Mouse (Mus musculus): ENCODE results near the gene Ankrd28.

Gene Ankrd28

DNA sequence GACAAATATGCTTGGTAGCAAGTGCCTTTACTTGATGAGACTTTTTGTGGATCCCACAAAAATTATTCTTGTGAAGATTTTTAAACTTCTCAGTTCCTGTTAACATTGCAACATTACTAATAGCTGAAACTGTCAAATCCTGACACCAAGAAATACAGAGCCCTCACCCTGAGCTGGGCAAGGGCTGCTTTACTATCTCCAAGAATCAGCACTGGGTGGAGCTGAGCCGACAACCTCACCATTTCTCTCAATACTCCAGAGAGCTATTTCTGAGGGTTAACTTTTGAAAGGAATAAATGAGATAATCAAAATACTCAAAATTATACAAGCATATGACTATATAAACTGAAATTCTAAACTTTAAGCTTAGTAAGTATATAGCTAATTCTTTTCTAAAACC lies 121.1 kb downstream of the Ankrd28 start:
- DNase-seq: no peak

DNA sequence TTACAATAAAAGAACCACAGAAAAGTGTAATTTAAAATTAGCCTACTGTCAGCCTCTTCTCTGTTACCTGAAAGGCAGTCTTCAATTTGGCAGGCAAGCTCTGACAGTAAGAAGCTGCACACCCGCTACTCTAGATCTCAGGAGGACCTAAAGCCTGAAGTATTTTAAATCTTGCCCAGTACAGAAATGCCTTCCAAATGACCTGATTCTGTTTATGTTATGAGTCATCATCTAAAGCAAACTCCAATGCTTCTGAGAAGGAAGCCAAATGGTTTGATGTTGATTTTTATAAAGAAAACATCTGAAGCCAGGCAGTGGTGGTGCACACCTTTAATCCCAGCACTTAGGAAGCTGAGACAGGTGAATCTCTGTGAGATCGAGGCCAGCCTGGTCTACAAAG lies 130.1 kb downstream of the Ankrd28 start:
- DNase-seq: peak; percentile 73

DNA sequence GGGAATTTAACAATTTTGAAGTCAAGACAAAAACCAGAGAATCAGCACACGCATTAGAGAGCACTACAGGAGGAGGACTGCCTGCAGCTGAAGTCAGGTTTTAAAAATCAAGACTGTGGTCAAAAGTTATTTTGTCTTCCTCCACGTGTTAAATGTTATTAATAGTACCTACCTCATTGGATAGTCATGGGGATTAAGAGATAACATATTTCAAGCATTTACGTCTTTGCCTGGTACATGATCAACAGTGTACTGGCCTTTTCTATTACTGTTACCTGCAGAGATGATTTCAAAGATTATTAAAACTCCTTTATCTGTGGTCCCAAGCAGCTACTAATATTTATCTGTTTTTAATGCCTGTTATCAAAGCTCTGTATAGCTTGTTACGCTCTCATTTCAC lies 132.7 kb downstream of the Ankrd28 start:
- DNase-seq: no peak

DNA sequence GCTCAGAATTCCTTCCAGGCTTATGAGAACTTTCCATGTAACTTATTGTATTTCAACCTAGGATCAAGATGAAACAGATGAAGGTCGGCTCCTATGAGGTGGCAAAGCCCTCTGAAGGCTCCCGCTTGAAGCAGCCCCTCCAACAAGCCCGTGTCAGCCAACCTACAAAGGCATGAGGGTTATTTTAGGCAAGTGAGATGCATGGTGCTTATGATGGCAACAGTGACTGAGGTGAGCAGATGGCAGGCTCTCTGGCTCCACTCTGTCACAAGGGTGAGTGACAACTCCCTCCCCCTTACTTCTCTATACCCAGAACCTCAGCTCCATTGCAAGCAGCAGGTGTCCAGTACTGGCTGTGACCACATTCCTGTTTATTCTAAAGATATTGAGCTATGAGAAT lies 133.1 kb downstream of the Ankrd28 start:
- DNase-seq: peak; percentile 88

DNA sequence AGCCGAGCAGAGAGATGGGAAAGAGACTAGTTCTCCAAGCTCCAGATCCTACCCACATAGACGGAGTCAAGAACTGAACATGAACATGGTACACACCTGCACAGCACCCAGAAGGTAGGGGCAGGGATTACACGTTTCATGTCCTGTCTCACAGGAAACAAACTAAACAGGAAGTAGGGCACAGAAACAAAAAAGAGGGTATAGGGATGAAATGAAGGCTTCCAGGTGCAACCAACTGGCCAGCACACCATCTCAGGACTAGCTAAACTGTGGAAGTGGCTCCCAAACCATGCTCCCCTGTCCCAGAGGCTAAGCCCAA lies 133.5 kb downstream of the Ankrd28 start:
- DNase-seq: peak; percentile 55

DNA sequence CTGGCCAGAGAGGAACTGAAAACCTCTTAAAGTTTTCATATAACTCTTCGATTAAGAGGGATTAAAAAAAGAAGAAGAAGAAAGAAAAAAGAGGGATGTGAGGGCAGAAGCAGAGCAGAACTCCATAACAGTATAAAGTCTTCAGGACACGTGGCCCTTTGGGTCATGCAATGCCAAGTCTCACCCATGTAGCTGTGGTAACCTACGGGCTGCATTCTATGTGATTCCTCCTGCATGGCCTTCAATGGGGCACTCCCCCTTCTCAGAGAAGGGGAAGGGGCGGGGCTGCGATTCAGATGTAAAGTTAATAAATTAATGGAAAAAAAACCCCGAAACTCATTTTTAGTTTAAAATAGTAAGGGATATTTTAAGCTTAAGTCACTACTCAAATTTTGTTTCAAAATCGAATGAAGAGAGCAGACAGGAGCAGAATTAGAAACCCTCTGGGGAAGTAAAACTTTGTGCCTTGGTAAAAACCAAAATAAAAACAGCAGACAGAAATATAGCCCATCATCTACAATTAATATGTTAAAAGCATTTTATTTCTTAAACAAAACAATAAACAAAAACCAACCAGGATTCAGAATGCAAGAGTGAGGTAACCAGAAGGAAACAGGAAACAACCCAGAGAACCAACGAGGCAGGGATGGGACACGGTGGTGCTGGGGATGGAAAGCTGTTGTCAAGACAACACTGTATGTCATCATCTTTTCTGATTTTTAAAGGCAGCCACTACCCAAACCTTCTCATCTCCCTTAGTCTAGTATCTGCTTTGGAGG lies 134.1 kb downstream of the Ankrd28 start:
- peak; percentile 76 for DNase-seq

DNA sequence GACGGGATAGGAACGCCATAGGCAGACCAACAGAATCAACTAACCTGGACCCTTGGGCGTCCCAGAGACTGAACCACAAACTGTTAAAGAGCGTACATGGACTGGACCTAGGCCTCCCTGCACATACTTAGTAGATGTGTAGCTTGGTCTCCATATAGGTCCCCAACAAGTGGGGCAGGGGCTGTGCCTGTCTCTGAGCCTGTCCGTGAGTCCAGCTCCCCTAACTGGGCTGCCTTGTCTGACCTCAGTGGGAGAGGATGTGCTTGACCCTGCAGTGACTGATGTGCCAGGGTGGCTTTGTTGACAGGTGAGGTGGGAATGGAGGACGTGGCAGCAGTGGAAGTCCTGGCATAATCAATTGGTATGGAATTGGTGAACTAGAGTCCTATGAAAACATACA lies 137.9 kb downstream of the Ankrd28 start:
- peak; percentile 70 for DNase-seq

DNA sequence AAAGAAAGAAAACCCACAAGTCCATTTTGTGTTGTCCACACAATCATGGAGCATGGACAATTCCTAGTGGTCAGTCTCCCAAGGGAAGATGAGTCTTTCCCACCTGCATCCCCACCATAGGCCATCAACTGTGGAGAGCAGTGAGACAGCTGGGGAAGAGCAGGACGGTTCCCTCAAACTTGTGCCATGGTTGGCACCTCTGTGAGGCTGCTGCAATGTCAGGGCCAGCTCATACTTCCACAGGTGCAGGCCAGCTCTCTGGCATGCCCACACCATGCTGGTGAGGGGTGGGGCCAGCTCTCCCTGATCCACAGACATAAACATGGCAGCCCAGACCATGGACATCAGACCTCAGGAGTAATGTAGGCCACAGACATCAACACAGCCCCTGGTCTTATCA lies 144.2 kb downstream of the Ankrd28 start:
- peak; percentile 81 for DNase-seq

DNA sequence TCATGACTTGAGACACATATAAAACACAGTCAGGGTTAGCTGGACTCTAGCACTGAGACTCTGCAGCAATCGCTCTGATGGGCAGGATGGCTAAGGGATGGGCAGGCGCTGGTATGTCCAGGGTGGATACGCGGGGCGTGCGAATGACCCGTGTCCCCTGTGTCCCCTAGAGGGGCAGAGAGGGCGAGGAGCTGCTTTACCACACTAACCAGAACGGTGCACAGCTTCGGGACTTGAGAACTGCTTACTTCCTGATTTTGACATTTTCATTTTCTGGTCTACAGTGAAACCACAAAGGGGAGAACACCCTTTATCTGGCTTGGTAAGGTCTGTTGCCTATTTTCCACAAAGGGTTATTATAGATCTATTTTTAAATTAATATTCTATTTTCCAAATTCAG lies 144.8 kb downstream of the Ankrd28 start:
- peak; percentile 92 for DNase-seq

DNA sequence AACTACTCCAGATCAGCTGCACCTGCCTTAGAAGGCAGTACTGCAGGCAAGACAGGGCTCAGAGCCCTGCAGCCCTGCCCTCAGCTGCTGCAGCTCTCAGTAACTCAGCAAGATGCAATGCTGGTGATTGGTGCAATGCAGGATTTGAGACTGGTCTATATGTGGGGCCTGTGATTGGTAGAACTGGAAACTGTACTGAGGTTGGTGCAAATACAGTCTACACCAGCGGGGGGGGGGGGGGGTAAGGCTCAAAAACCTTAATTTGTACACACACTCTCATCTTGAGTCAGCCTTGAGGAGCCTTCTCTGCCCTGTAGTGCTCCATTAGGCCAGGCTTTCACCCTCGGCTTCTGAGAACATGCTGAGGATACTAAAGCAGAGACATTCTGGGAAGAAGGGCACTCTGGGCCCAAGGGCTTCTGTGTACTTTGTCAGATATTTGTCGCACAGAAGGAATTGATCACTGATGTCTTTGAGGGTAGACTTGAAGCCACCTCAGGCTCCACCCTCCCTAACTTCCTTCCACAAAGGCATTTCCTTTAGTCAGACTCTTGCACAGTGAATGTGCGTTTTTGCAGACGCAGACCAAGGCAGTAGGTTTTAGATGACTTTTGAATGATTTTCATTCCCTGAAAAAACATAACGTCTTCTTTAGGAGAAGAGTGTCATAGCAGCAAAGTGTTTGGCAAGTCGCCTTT lies 146.0 kb downstream of the Ankrd28 start:
- peak; percentile 56 for DNase-seq

DNA sequence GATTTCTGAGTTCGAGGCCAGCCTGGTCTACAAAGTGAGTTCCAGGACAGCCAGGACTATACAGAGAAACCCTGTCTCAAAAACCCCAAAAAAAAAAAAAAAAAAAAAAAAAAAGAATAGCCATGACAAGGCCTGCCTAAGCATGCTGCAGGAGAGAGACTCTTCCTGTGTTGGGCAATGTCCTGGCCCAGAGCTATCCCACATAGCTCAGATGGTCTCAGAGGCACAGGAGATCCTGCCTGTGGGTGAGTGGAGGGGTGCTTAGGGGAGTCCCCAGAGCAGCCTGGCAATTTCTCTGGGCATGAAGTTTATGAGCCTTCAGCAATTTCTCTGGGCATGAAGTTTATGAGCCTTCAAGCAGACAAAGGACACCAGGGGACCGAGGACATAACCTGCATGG lies 146.8 kb downstream of the Ankrd28 start:
- DNase-seq: peak; percentile 21

DNA sequence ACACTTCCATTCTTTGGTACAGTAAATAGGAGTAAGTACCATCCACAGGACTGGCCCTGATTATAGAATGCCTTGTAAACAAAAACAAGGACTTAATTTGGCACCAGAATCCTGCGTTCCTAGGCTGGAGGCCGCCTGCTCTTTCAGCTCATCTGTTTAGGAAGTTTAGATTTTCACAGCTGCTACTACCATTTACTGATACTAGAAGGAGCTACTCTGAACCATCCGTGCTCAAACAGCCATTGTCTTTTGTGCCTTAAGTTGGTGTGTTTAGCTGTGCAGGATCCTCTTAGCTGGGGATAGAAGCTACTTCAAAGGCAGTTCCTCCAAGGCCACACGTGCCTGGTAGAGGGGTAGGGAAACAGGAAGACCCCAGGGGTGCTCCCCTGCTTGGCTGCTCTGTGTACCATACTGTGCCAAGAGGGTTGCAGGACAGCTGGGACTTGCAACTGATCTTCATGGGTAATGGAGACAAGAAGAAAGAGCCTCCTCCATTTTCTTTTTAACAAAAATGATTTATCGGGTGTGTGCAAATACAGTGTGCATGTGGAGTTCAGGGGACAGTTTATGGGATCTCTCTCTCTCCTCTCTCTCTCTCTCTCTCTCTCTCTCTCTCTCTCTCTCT lies 148.4 kb downstream of the Ankrd28 start:
- DNase-seq: peak; percentile 81

DNA sequence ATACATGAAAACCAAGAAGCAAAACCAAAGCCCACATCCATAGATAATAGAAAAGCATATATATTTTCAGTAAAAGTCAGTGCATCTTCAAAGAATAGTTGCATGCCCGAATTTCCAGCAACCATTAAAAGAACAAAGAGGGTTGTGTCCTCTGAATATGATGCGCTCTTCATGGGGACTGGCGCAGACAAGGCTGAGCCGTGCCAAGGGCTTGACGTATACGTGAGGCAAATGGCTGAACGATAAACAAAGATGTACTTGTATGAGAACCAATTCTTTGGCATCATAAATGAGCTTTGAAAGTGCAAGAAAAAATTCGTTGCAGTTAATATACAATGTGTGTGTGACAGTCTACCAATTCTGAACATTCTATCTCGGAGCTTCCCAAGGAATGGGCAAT lies 149.2 kb downstream of the Ankrd28 start:
- DNase-seq: peak; percentile 61

DNA sequence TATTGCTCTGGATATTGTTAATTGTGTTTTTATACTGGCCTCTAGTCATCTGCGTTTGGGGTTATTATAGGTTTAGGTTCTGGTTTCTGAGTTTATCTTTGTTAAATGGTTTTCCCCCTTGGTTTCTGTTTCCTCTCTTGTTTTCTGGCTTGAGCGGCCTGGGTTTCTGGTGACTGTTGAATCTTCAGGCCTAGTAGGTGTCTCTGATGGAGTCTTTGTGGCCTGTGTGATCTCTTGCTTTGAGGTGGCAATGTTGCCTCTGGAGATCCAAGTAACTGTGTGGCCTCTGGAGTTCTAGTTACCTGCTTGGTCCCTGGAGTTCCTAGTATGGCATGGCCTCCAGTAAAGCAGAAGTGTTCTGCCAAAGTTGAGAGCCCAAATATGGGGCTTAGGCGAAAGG lies 149.8 kb downstream of the Ankrd28 start:
- peak; percentile 82 for DNase-seq

DNA sequence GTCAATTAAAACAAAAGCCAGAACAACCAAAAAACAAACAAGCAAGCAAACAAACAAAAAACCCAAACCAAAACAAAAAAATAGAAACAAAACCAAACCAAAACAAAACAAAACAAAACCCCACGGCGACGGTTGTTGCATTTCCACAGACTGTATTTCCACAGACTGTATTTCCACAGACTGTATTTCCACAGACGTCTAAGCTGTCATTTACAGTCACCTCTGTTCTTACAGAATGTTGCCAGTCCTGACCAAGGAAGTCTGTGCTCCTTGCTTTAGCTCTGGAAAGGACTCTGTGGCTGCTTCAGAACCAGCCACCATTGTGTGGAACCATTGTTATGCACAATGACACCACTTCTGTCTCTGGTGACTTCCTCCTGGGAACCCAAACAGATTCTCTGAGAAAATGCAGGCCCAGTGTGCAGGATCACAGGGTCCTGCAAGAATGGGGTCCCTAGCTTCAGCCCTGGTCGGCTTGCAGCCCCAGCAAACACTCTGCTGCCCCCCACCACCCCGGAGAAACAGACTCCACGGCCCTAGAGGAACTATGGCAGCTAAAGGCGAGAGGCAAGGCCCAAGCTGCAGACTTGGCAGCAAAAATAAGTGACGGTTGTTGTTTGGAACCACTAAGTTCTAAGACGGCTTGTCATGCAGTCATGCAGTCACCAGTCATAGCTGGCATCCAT lies 158.7 kb downstream of the Ankrd28 start:
- DNase-seq: peak; percentile 77

DNA sequence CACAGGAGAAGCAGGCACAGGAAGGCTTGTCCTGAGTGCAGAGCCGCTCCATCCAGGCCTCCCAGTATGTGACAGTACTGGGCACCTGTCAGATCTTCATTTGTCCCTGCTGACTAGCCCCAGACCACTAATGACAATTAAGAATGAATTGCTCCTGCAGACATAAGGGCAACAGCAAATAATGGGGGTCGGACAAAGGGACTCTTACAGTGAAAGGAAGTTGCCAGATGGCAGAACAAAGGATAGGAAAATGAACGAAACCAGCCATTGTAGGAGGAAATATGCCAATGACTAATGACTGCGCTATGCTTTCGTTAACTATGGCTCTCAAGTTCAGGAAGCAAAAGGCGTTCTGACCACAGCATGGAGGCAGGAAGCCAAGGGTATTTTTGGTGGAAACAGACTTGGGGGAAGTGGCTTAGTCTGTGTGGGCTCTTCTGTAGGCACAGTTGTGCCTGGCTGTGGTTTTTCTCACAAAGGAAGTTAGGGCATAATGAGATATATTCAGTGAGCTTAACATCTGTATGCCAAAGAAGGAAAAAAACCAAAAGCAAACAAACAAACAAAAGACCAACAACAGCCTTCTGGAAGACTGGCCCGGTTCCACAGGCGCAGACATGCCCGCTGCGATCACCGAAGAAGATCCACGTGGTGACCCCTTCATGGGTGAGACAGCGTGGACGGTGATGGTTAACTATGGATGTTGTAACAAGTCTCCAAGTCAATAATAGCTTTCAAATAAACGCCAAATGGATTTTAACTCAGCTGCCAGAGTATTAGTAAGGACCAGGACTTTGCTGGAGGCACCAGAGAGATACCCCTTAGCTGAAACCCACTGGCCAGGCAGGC lies 160.6 kb downstream of the Ankrd28 start:
- DNase-seq: peak; percentile 97

DNA sequence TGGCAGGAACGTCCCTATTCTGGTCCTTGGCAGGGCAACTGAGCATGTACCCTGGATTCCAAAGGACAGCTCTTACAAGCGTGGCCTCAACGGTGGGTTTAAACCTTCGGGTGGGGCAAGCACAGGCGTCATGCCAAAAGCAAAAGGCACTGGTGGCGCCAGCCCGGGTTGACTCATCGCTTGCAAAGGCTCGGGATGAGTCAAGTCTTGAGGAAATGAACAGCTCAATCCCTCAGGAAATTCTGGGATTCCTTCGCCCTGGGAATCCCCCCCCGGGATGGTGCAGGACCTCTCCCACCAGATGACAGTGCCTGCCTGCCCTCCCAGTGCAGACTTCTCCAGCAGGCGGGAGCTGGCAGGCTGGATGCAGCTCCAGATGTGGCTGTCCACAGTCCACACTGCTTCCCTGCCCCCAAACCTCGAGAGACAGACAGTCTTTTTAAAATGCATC lies 161.3 kb downstream of the Ankrd28 start:
- DNase-seq: peak; percentile 98

DNA sequence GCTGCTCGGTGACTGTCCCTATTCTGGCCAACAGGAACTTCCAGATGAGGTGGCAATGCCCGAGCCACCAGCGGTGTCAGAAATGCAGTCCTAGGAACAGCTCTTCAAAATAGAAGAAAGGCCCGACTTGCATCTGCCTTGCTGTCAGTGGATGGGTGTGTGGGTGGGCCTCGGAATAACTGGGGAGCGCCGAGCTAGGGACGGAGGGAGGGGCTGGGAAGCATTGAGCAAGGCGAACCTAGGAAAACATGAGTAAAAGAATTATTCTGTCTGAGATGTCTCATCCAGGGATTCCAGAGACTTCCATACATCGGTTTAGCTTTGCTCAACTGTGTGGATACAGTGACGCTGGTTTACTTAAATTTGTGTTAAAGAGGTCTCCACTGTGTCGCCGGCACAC lies 162.1 kb downstream of the Ankrd28 start:
- DNase-seq: peak; percentile 89

DNA sequence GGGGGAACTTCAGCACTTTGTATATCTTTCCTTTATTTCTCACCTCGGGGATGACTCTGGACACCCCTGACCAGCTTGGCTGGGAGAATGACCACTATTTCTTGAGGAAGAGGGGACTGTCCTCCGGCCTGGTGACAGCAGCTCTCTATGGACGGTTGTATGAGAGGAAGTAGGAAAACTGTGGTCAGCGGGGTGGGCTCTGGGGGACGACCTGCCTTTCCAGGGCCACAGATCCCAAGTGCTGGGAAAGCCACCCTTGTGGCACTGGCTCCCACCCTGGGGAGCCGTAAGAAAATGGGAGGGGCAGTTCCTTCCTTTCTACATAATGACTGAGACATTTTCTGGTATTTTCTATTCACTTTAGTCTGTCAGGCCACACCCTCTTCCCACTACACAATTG lies 162.7 kb downstream of the Ankrd28 start:
- peak; percentile 91 for DNase-seq

DNA sequence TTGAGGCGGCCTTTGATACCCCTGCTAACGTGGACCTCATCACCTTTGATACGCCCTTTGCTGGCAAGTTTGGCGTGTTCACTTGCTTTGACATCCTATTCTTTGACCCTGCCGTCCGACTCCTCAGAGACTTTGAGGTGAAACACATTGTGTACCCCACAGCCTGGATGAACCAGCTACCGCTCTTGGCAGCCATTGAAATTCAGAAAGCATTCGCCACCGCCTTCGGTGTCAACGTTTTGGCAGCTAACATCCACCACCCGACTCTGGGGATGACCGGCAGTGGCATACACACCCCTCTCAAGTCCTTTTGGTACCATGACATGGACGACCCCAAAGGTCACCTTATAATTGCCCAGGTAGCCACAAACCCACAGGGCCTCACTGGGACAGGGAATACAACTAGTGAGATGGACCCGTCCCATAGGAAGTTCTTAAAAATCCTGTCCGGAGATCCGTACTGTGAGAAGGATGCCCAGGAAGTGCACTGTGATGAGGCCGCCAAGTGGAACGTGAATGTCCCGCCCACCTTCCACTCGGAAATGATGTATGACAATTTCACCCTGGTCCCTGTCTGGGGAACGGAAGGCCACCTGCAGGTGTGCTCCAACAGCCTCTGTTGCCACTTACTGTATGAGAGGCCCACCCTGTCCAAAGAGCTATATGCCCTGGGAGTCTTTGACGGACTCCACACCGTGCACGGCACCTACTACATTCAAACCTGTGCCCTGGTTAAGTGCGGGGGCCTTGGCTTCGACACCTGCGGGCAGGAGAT lies 163.3 kb downstream of the Ankrd28 start:
- peak; percentile 92 for DNase-seq

DNA sequence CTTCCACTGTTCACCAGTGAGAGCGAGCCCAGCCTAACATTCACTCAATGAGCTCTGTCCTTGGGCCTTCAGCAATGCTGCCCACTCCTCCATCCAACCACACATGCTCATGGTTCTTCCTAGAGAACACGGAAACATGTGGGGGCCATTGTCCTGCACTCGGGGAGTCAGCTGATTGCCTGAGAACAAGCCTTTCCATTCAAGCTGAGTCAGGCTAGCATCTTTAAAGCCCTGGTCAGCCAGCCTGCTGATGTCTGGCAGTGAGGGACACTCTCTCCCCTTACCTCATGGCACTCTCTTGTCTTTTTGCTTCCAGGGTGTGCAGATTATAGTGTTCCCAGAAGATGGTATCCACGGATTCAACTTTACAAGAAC lies 164.9 kb downstream of the Ankrd28 start:
- peak; percentile 88 for DNase-seq

All from heart, adult 11 months (tissue).